Mouse (Mus musculus) T-cell, adult 2 months (primary cell): ENCODE data around the gene Prkar1b.

ENCODE experiments used
- DNase-seq: peaks from one replicate; pipeline ENCODE4 v3.0.0; 2022; ENCODE audit warnings: low spot score

The Prkar1b gene

DNA sequence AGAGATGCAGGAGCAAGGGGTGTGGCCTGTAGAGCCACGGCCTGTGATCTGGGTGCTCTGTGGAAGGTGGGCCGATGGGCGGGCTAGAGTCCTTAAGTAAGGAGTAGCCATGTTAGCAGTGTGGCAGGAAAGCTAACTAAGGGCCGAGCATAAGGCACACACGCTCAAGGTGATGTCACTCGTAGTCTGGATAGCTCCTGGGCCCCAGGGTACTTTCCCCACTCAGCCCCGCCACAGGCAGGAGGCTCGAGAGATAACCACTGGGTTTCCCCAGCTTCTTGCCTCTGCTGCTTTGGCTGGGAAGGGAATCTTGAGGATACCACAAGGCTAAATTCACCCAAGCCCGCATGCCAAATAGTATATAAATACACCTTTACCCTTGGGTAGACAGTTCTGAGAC, 178.4 kb downstream of the Prkar1b start:
- no peak for DNase-seq

DNA sequence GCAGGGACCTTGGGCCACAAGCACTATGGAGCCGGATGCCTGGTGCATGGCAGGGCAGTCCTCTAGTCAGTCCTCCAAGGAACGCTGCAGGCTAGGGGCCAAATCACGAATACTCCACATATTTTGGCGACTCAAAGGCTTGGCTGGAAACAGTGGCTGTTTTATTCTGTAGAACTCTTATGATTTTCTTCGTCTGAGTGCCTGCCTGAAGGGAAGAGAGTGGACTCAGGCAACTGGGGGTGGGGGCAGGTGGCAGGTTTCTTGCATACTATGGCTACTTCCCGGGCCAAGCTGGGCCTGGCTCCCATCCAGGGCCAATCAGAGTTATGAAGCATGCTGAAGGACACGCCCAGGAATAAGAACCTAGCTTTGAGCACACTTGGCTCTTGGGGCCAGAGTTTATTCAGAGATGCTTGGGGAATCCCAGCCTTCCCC, 179.7 kb downstream of the Prkar1b start:
- DNase-seq, result no peak
